Mouse (Mus musculus): ENCODE measurements around the gene Iqsec1.

The Iqsec1 gene

GRCm38 (mm10) chr6:90703782-90704181 lies 284.7 kb downstream of the Iqsec1 start:
- no peak for DNase-seq (ENCODE audit: low spot score)

GRCm38 (mm10) chr6:90702837-90703735 lies 285.4 kb downstream of the Iqsec1 start:
- DNase-seq (ENCODE audit: low spot score) = no peak

GRCm38 (mm10) chr6:90702197-90702596 lies 286.3 kb downstream of the Iqsec1 start:
- DNase-seq (ENCODE audit: low spot score) = no peak

GRCm38 (mm10) chr6:90701391-90701790 lies 287.1 kb downstream of the Iqsec1 start:
- DNase-seq (ENCODE audit: low spot score) = no peak

GRCm38 (mm10) chr6:90700737-90701136 lies 287.7 kb downstream of the Iqsec1 start:
- DNase-seq (ENCODE audit: low spot score) = no peak

GRCm38 (mm10) chr6:90700068-90700467 lies 288.4 kb downstream of the Iqsec1 start:
- no peak for DNase-seq (ENCODE audit: low spot score)

- no peak for DNase-seq (ENCODE audit: low spot score)
Observed at GRCm38 (mm10) chr6:90698843-90699242, 289.6 kb downstream of the Iqsec1 start.

- DNase-seq (ENCODE audit: low spot score) = no peak
Observed at GRCm38 (mm10) chr6:90695754-90696153, 292.7 kb downstream of the Iqsec1 start.

- no peak for DNase-seq (ENCODE audit: low spot score)
Observed at GRCm38 (mm10) chr6:90692404-90692803, 296.1 kb downstream of the Iqsec1 start.

- DNase-seq (ENCODE audit: low spot score) = no peak
Observed at GRCm38 (mm10) chr6:90691935-90692334, 296.6 kb downstream of the Iqsec1 start.

- DNase-seq (ENCODE audit: low spot score) = no peak
Observed at GRCm38 (mm10) chr6:90689500-90689899, 299.0 kb downstream of the Iqsec1 start.

GRCm38 (mm10) chr6:90688742-90689141 lies 299.7 kb downstream of the Iqsec1 start:
- no peak for DNase-seq (ENCODE audit: low spot score)

GRCm38 (mm10) chr6:90688003-90688402 lies 300.5 kb downstream of the Iqsec1 start:
- no peak for DNase-seq (ENCODE audit: low spot score)

GRCm38 (mm10) chr6:90686812-90687211 lies 301.7 kb downstream of the Iqsec1 start:
- DNase-seq (ENCODE audit: low spot score) = no peak

- no peak for DNase-seq (ENCODE audit: low spot score)
Observed at GRCm38 (mm10) chr6:90683831-90684532, 304.5 kb downstream of the Iqsec1 start.

GRCm38 (mm10) chr6:90680401-90680800 lies 308.1 kb downstream of the Iqsec1 start:
- DNase-seq (ENCODE audit: low spot score) = no peak

GRCm38 (mm10) chr6:90678759-90679158 lies 309.7 kb downstream of the Iqsec1 start:
- no peak for DNase-seq (ENCODE audit: low spot score)

- DNase-seq (ENCODE audit: low spot score) = no peak
Observed at GRCm38 (mm10) chr6:90668693-90669092, 319.8 kb downstream of the Iqsec1 start.

GRCm38 (mm10) chr6:90663736-90664135 lies 324.7 kb downstream of the Iqsec1 start:
- no peak for DNase-seq (ENCODE audit: low spot score)

- DNase-seq (ENCODE audit: low spot score) = no peak
Observed at GRCm38 (mm10) chr6:90662148-90662547, 326.3 kb downstream of the Iqsec1 start.

- DNase-seq (ENCODE audit: low spot score) = no peak
Observed at GRCm38 (mm10) chr6:90661029-90661399, 327.5 kb downstream of the Iqsec1 start.

GRCm38 (mm10) chr6:90660398-90661028 lies 328.0 kb downstream of the Iqsec1 start:
- no peak for DNase-seq (ENCODE audit: low spot score)

GRCm38 (mm10) chr6:90659913-90660312 lies 328.6 kb downstream of the Iqsec1 start:
- DNase-seq (ENCODE audit: low spot score) = no peak

All from ovary, postnatal 10 days (tissue).